Mouse (Mus musculus): ENCODE data around the gene Kif6. TPM values are rescaled to one million over a fixed set of nuclear protein-coding genes. Genes with fewer than 3 reads are reported as not detected.

Gene Kif6
- total RNA-seq, 2 experiments from 2014 or later: not detected

DNA sequence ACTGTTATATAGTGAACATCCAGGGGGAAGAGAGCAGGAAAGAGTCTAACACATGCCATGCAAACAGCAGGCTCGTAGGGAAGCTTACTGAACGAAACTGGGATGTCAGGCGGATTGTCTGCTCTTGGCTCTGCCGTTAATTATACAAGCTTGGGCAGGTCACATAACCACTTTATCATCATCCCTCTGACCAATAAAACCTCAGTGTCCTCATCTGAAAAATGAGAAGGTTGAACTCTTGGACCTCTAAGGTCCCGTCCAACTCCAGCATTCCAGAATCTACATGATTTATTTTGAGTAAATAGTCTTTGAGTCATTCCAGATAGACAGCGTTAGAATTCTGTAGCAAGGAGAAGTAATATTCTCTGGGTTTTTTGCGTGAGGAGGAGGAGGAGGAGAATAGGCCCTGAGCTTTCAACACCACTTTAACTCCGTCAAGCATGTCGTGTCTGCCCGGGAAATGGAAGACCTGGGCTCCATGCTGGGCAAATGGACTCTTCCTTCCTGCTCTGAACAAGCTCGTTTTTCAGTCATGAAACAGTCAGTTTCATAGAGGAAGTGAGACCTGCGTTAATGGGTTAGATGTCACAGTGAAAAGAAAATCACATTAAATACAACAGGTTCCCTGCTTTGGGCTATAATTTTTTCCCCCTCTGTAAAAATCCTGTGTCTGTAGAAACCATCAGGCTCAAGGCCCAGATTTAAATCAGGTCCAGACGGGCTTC is 162.3 kb downstream of the Kif6 start:
- ATAC-seq (replicated peaks; ENCODE audit: low FRiP score, low TSS enrichment, poor library complexity, severe bottlenecking): no peak

DNA sequence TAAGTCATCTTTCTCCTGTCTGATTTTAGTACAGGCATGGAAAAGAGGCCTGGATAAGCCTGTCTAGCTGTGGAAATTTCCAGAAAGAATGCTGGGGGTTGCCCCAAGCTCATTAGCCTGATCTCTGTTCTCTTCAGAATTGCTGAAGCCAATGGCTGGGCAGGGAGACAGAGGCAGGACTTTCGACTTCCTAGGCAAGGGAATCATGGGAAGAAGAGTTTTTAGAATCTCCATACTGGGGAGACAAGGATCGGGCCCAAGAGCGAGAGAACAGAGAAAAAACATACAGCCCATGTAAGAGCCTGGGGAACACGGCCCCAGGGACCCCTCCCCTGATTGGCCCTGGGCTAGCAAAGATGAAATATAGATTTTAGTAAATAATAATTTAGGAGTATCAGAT is 164.1 kb downstream of the Kif6 start:
- no peak for ATAC-seq (replicated peaks; ENCODE audit: low FRiP score, low TSS enrichment, poor library complexity, severe bottlenecking)

DNA sequence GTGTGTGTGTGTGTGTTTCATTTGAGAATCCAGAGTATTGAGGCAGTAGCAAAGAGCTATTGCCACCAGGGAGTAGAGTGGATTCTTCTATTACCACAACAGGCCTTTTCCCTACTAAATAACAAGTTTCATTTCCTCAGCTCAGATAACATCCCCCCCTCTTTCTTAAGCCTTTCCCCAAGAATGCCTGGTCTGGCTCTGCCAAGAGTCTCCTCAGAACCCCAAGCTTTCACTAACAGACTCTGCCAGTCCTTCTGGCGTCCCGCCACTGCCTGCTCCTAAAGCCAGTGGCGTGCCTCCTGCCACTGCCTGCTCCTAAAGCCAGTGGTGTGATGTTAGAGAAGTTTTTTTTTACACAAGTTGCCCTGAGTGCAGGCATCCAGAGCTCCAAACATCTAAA is 164.6 kb downstream of the Kif6 start:
- ATAC-seq (replicated peaks; ENCODE audit: low FRiP score, low TSS enrichment, poor library complexity, severe bottlenecking): no peak

DNA sequence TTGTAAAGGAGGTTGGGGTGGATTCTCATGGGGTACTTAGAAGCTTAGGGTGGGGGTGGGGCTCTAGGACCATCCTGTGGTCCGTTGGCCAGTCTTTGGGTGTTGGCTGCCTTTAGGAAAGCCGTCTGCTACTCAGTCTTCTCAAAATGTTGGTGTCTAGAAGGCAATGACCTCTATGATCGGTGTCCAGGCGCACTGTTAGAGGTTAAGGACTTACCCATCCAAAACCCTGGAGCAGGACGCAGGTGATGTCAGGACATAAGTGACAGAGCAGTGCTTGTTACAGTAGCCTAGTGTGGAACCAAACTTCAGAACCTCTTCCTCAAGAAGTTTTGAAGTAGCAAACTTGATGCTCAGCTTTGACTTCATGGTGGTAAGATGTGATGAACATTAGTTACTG is 170.9 kb downstream of the Kif6 start:
- no peak for ATAC-seq (replicated peaks; ENCODE audit: low FRiP score, low TSS enrichment, poor library complexity, severe bottlenecking)

DNA sequence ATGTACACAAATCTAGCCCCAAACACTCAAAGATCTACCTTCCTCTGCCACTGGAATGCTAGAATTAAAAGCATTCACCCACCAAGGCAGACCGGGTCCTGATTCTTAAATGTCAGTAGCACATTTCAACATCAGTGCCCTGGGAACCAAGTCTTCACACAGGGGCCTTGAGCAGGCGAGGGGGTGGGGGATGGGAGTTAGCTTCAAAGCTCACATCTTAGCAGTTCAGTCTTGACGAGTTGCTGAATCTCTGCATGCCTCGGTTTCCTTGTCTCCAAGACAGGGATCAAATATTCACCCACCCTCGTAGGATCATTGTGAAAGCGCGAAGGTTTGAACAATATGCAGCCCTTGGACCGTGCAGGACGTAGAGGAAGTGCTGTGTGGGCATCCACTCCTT is 172.4 kb downstream of the Kif6 start:
- ATAC-seq (replicated peaks; ENCODE audit: low FRiP score, low TSS enrichment, poor library complexity, severe bottlenecking): no peak

DNA sequence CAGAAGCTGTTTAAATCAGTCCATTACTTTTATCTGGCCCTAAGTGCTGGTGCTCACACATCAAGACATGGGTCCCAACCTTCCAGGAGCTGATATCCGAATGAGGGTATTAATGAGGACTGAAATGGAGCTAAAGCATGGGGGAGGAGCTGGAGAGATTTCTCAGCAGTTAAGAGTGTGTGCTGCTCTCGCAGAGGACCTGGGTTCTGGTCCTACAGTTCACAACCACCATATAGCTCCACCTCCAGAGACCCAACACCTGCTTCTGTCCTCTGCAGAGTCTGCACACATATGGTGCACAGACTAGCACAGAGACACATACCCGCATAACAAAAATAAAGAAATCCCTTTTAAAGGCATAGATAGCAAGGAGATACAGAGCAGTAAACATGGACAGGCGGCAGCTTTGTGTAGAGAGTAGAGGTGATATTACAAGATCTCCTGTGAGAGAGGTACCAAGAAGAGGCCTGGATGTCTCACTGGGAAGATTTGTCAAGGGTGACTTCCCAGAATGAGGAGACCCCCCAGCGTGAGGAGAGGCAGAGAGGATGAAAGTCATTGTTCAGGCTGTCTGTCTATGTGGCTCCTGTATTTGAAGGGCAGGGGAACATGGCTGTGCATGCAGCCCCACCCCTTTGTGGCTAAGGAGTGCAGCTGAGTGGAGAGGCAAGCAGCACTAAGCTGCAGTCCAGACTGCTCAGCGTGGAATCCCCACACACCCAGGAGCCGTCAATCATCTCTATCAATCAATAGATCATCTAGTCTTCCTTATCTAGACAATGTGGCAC is 173.4 kb downstream of the Kif6 start:
- no peak for ATAC-seq (replicated peaks; ENCODE audit: low FRiP score, low TSS enrichment, poor library complexity, severe bottlenecking)

DNA sequence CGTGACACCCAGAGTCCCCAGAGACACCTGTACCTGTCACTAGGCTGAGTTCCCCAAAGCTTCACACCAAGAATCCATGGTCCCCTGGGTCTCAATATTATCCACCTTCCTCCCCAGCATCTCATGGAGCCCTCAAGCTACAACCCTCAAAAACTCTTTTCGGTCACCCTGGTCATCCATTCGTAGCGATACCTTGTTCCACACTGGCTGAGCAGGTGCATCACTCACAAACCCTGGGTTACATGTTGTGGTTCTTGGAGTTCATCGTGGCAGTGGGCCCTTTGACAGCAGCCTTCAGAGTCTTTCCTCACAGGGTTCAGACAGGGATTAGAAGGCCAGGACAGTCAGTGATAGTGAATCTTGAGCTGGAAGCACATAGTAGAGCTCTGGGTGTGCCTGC is 176.6 kb downstream of the Kif6 start:
- no peak for ATAC-seq (replicated peaks; ENCODE audit: low FRiP score, low TSS enrichment, poor library complexity, severe bottlenecking)

DNA sequence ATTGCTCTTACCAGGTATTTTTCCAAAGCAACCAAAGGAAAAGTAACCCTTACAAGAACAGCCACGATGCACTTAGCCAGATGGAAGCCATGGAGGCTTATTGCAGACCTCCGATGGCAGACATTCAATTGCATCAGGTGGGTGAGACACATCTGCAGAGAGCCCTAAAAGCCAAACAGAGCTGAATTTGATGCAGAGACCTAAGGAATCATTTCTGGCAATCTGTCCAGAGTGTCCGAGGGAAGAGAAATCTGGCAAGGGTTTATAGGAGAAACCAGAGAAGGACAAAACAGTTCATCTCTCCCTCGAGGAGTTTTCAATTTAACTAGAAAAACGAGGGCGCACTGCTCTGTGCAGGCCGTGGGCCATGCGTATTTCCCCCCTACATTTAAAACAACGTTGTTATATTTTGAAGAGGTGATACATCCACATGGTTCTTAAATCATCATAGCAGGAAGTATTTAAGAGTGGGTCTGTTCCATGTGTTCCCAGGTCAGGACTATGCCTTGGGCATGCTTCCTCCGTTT is 177.3 kb downstream of the Kif6 start:
- ATAC-seq (replicated peaks; ENCODE audit: low FRiP score, low TSS enrichment, poor library complexity, severe bottlenecking): no peak

DNA sequence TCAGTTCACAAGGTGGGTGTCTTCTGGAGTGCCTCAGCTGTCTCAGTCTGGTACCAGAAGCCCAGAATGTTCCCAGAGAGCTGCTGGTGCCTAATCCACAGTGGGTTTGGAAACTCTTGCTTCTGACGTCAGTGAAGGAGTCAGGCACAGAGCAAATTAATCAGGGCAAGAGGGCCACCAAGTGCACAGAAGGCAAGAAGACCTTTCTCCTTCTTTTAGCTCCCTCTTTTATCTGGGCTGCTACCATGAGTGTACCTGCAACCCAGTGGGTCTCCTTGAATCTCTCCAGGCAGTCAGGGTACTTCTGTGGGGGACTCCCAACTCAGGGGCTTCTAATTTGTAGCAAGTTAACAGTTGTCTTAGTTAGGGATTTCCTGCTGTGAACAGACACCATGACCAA is 178.0 kb downstream of the Kif6 start:
- ATAC-seq (replicated peaks; ENCODE audit: low FRiP score, low TSS enrichment, poor library complexity, severe bottlenecking): no peak

DNA sequence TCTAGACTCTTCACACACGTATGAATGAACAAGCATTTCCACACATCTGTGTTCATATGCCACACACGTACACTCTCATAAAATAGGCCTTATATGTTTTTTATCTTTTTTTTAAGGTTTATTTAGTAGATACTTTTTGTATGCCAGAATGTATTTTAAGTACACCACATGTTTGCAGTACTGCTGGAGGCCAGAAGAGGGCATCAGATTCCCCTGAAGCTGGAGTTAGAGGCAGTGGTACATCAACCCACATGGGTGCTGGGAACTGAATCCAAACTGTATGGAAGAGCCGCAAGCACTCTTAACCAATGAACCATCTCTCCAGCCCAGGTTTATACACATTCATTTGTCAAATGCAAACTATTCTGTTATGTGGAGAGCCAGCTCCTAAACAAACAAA is 179.0 kb downstream of the Kif6 start:
- ATAC-seq (replicated peaks; ENCODE audit: low FRiP score, low TSS enrichment, poor library complexity, severe bottlenecking): no peak

DNA sequence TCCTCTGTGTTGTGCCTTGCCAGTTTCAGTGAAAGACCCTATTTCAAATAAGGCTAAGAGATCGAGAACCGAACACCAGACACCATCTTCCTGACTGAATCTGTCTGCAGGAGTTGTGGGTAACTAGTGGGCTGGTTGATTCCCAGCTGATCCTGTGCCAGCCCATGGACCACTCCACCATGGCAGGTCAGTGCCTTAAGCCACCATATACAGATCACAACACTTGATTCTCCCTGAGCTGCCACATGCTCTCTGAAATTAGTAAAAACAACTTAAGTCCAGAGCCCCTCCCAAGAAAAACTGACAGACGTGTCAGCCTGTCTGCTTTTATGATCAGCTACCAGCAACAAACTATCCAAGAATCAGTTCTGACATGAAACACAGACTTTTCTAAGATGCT is 180.3 kb downstream of the Kif6 start:
- no peak for ATAC-seq (replicated peaks; ENCODE audit: low FRiP score, low TSS enrichment, poor library complexity, severe bottlenecking)

DNA sequence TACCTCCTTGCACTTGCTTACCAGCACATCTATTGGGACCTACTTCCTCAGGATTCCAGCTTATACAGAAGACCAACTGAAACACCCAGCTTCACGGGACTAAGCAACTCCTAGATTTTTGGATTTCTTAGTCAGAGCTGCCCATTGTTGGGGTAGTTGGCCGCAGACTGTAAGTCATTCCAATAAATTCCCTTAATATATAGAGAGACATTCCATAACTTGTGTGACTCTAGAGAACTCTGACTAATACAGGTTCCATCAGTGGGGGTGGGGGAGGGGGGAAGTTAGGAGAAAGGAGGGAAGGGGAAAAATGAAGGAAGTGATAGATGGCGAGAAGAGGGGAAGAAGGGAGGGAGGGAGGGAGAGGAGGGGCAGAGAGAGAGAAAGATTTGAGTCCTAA is 181.2 kb downstream of the Kif6 start:
- ATAC-seq (replicated peaks; ENCODE audit: low FRiP score, low TSS enrichment, poor library complexity, severe bottlenecking): no peak

DNA sequence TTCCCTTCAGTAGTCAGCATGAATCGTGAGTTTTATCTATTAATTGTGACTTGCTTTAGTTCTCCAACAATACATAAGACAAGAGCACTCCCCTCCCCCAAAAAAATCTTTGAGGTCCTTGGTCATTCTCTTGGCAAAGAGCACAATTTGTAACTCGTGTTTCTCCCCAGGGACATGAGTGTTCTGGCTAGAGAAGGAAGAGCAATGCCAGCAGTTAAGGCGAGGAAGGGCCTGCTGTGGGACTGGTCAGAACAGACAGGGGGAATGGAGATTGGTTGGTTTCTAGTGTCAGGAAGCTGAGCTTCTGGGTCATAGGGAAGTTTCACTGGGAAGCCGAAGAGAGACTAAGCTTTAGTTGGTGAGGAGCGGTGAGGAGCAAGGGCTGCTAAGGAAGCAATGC is 184.2 kb downstream of the Kif6 start:
- ATAC-seq (replicated peaks; ENCODE audit: low FRiP score, low TSS enrichment, poor library complexity, severe bottlenecking): no peak

DNA sequence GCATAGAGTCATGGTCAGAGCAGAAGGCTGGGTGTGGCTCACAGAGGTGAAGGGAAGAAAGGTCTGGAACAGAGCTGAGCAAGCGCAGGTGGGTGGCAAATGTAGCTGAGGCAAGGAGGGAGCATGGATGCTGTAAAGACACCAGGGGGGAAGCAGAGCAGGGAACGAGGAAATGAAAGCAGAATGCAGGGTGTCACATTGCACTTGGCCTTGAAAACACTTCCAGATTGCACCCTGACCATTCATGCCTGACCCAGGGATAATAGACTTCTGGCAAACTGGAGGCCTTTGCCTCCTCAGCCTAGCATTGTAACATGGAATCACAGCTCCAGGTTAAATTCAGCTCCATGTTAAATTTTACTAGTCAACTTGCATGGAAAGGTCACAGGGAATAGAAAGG is 185.2 kb downstream of the Kif6 start:
- no peak for ATAC-seq (replicated peaks; ENCODE audit: low FRiP score, low TSS enrichment, poor library complexity, severe bottlenecking)

DNA sequence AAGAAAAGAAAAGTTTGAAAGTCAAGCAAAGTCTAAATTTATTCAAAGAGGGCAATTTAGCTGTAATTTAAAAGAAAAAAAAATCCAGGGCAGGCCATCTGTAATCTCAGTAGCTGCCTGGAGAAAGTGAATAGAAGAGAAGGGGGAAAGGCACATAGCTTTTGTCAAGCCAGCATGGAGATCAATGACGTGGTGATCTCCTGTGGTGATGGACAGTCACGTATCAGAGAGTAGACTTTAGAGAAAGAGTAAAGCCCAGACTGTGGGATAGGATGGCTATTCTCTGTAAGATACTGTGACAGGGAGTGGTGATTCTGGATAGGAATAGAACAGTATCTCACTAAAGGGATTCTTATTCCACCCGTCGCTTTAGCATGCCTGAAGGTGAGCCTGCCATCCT is 192.5 kb downstream of the Kif6 start:
- no peak for ATAC-seq (replicated peaks; ENCODE audit: low FRiP score, low TSS enrichment, poor library complexity, severe bottlenecking)

DNA sequence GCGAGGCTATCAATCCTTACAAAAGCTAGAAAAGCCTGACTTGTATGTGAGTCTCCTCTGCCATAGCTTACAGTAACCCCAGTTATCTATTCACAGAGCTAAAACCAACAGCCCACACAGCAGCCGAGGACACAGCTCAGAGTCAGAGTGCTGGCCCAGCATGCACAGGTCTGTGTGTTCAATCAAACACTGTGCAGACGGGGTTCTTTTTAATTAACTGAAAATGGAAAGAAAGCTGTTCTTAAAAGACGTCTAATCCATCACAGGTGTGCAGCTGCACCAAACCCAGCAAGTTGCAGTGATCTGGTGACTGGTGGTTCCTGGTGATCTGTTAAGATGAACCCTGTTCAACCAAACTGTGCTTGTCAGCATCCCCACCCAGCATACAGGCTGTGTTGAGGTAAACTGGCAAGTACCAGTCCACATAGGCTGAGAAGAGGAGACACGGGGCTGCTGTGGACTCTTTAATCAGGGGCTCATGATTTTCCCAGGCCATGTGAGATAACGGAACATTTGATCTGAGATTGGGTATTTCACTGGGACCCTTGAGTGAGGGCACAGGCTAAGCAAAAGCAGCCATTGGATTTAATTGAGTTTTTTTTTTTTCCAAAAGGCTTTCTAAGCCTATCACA is 193.9 kb downstream of the Kif6 start:
- no peak for ATAC-seq (replicated peaks; ENCODE audit: low FRiP score, low TSS enrichment, poor library complexity, severe bottlenecking)

DNA sequence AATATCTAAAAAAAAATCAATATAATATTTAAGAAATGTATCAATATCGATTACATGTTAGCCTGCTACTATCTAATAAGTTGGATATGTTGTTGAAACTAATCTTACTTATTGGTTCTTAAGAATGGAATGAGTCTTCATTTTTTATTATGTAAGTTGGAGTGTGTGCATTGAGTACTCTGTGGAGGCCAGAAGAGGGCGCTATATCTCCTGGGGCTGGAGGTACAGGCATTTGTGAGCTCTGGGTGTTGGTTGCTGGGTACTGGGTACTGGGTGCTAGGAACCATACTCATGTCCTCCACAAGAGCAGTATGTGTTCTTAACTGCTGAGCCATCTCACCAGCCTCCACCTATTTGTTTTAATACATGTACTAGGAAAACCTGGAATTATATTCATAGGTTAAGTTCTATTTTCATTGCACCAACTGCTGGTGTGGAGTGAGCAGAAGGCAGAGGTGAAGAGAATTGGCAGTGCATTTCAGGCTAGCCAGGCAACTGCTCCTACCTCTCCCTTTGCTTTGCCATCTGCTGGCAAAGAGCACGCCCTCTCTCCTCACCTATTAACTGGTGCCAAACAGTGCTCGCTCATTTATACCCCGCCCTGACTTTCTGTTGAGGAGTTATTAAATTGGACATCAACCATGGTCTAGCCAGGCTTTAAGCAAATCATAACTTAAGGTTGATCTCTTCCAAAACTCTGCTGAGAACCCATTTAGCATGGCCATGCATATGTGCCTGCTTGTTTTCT is 199.1 kb downstream of the Kif6 start:
- ATAC-seq (replicated peaks; ENCODE audit: low FRiP score, low TSS enrichment, poor library complexity, severe bottlenecking): 0 out of 2 replicates have a peak, but pooled peaks have one; percentile 30

DNA sequence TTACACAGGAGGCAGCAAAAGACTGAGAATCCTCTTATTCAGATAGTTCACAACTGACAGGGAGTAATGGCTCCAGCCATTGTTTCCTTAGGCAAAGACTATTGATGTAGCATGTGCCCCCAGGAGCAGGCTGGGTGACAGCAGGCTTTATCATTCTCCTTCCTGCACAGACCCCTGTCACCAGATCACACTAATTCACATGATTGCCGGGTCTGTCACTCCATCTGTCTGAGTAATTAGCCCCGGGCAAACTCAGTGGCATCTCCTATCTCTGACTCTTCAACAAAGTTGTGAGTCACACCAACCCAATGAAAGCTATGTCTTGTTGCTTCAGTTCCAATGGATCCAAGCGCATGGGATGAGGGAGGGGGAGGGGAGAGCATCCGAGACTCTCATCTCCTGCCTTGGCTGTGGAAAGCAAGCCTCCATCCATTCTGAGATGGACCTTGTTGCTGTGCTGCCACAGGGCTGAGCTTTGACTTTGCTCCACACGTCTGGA is 201.2 kb downstream of the Kif6 start:
- ATAC-seq (replicated peaks; ENCODE audit: low FRiP score, low TSS enrichment, poor library complexity, severe bottlenecking): no peak

DNA sequence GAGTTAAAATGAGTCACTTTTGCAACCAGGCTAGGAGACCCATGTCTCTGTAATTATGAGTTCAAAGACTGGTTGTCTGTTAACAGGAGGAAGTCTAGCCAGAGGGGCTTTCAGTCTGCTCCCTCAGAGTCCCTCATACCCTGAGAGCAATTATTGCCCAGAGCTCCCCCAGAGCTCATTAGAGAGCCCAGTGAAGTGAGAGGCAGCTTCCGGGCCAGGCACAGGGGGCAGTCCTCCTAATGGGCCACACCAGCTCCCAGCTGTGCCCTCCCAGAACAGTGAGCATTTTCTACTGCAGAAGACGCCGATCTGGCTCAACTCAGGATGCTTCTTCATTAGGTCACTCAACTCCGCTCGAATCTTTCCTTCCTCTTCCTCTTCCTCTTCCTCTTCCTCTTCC is 201.8 kb downstream of the Kif6 start:
- no peak for ATAC-seq (replicated peaks; ENCODE audit: low FRiP score, low TSS enrichment, poor library complexity, severe bottlenecking)

DNA sequence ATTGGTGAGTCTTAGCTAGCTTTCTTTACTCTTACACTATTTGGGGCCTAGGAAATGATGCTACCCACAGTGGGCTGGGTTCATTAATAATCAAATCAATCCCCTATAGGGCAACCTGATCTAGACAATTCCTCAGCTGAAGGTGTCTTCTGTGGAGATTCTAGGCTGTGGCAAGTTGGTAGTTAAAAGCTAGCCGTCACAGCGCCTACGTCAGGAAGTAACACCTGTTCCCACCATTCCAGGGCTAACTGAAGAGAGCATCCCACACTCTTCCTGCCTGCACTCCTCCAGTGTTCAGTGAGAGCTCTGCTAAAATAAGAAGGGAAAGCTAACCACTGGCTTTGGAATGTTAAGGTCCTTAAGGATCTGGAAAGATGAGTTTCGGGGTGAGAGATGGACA is 205.3 kb downstream of the Kif6 start:
- no peak for ATAC-seq (replicated peaks; ENCODE audit: low FRiP score, low TSS enrichment, poor library complexity, severe bottlenecking)

All from megakaryocyte-erythroid progenitor cell, adult 5-6 weeks (primary cell).